Mouse (Mus musculus) limb, embryonic 12.5 days (tissue): ENCODE measurements at regions not wholly inside any gene's neighbourhood (a gene's known extent, or its start where the extent isn't known, plus 50 kb on each side); places are given as distances from the start of the nearest gene placed in this dataset.

Experiments used
- ATAC-seq: fragments of 200-750 bp; cut with Nextera tagmentation; 2 replicates; pipeline ENCODE4 v1.8.0; 2017; ENCODE audit warnings: low read depth, moderate TSS enrichment; ENCODE audit not compliant: insufficient number of reproducible peaks, insufficient read depth, low FRiP score, low TSS enrichment
- H3K27ac ChIP-seq: fragments of 300-500 bp; sonication (generic); 2 replicates; pipeline ENCODE4 v1.5.1; 2016; ENCODE audit warnings: mild to moderate bottlenecking, moderate library complexity
- H3K27me3 ChIP-seq: fragments of 300-500 bp; sonication (generic); 2 replicates; pipeline ENCODE4 v1.6.1; 2016; ENCODE audit warnings: mild to moderate bottlenecking, moderate library complexity
- H3K36me3 ChIP-seq: fragments of 300-500 bp; sonication (generic); 2 replicates; pipeline ENCODE4 v1.6.1; 2016; ENCODE audit warnings: mild to moderate bottlenecking, moderate library complexity
- H3K4me1 ChIP-seq: fragments of 300-500 bp; sonication (generic); replicated peaks from 2 replicates; pipeline ENCODE4 v1.6.1; 2016
- H3K4me2 ChIP-seq: fragments of 300-500 bp; sonication (generic); 2 replicates; pipeline ENCODE4 v1.6.1; 2016; ENCODE audit warnings: mild to moderate bottlenecking, moderate library complexity
- H3K4me3 ChIP-seq: fragments of 300-500 bp; sonication (generic); replicated peaks from 2 replicates; pipeline ENCODE4 v1.5.1; 2016; ENCODE audit warnings: mild to moderate bottlenecking
- H3K9ac ChIP-seq: fragments of 300-500 bp; sonication (generic); replicated peaks from 2 replicates; pipeline ENCODE4 v1.6.1; 2016; ENCODE audit warnings: mild to moderate bottlenecking, moderate library complexity
- H3K9me3 ChIP-seq: fragments of 300-500 bp; sonication (generic); 2 replicates; pipeline ENCODE4 v1.6.1; 2016; ENCODE audit warnings: mild to moderate bottlenecking, moderate library complexity
- WGBS: fragments of 180-500 bp; shearing (Covaris S2); methylation state at CpG from one replicate; pipeline ENCODE4 v1.1.7; 2016; 5-methylcytosine and 5-hydroxymethylcytosine counted together

DNA sequence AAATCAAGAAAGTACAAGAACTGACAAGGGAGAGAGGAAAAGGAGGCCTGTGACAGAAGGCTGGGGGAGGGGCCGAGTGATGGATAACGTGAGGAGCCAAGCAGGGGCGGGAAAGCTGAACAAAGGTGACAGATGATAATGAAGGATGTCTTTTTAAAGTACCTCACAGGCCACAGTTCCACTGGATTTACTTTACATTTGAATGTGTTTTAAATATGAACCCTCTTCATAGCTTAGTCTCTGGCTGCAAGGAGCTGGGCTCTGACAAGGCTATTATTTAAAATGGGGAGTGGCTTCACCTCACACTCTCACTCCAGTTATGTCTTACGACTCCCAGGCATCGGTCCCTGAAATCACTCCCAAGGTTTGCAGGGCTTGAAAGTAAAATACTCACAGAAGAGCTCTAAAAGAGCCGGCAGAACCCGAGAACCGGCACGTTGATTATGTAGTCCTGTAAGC is 190.6 kb upstream of the Dnajc24 start:
- Histone ChIP-seq H3K27ac (no peak overlapping the region), H3K27me3 (peaks cover 18% of the 10 kb centered on the region), H3K9ac (no peak overlapping the region; the same call in 1 of the 2 replicates), H3K4me1 (peaks cover 6% of the 10 kb centered on the region; the same call in 1 of the 2 replicates), H3K4me2 (peak overlapping the region; percentile 82), H3K4me3 (peak overlapping the region; percentile 38), H3K36me3 (no peaks in the 10 kb centered on the region), H3K9me3 (no peaks in the 10 kb centered on the region)
- 2% methylated on average over 9 of the region's 9 CpGs for WGBS
- peak; percentile 66 for ATAC-seq

DNA sequence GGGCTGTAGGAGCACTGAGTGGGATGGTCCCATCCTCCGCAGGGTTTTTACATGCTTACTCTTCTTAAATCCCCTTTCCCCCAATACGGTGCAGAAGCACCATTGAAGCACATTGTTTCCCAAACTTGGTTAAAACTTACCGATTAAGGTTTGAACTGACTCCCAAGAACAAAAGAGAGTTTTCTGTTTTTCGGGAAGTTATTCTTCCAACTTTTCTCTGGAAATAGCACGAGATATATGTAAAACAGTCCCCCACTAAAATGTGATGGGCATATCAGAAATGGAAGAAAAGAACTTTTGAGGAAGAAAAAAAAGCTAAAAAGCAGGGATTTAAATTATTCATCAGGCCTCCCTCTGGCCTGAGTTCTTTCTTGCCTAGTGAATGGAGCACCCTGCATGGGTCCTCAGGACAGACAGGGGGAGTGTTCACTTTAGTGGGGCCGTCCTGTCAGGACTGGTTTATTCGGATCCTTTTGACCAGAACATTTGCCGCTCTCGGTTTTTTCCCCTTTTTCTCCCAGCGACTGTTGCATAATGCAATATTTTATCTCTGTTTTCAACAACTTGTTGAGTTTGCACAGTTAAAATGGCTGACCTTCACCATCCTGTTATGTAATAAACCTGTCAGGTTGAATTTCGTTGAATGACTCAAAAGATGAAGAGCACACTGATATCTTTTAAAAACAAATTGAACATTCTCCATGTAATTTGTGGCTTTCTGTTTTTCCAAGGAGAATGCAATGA is 187.4 kb upstream of the Dnajc24 start:
- Histone ChIP-seq H3K36me3 (no peaks in the 10 kb centered on the region), H3K9ac (no peak overlapping the region), H3K9me3 (no peaks in the 10 kb centered on the region), H3K4me2 (no peak overlapping the region), H3K4me3 (no peak overlapping the region), H3K27me3 (peaks cover 18% of the 10 kb centered on the region), H3K27ac (no peak overlapping the region), H3K4me1 (peaks cover 6% of the 10 kb centered on the region; the same call in 1 of the 2 replicates)
- 47% methylated on average over 11 of the region's 11 CpGs for WGBS
- no peak for ATAC-seq

DNA sequence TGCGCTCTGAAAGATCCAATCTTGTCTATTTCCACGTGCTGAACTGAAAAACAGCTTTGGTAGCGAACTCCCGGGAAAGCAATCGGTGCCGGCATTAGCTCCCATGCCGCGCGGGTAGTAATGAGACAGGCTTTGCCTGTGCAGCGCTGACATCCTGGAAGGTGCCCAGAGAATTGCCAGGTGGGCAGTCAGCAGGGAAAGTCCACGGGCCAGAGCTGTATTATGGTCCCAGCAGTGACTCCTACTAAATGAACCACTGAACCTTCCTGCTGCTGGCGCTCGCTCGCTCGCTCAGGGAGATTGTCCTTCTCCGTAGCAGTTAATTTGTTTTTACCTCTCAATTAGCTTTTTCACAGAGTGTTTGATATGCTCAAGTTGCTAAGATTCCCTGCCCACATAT is 180.3 kb upstream of the Dnajc24 start:
- Histone ChIP-seq H3K4me2 (no peak overlapping the region), H3K36me3 (no peaks in the 10 kb centered on the region)
- whole genome bisulfite sequencing = 65% methylated on average over 16 of the region's 16 CpGs

DNA sequence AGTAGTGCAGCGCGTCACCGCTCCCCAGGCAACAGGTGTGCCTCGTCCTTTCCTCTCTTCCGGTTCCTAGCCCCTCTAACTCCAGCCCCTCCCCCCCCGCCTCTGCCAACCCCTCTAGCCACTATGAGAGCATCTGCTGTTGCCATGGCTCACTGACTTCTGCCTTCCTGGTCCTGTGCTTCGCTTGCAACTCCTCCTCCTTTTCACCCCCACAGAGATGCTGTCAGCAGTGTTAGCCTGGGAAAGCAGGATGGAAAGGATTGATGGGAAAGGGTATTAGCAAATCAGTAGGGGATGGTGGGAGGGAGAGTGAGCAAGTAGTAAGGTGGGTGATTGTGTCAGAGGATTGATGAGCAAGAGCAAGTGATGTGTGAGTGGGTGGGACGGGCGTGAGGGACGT is 178.7 kb upstream of the Dnajc24 start:
- Histone ChIP-seq H3K9ac (no peak overlapping the region), H3K9me3 (no peaks in the 10 kb centered on the region), H3K36me3 (no peaks in the 10 kb centered on the region), H3K4me2 (peak overlapping the region; percentile 39), H3K27me3 (peaks cover 19% of the 10 kb centered on the region; the same call in 1 of the 2 replicates), H3K4me3 (no peak overlapping the region), H3K27ac (no peak overlapping the region), H3K4me1 (peaks cover 4% of the 10 kb centered on the region; the same call in 1 of the 2 replicates)
- no peak for ATAC-seq
- WGBS = 3% methylated on average over 9 of the region's 10 CpGs

More for the DNA sequence above, 180.3 kb upstream of the Dnajc24 start:
- H3K27me3 ChIP-seq = peaks cover 19% of the 10 kb centered on the region; the same call in 1 of the 2 replicates
- ATAC-seq = no peak
- H3K4me1 ChIP-seq = peaks cover 4% of the 10 kb centered on the region; the same call in 1 of the 2 replicates
- H3K9ac ChIP-seq = no peak overlapping the region
- no peaks in the 10 kb centered on the region for H3K9me3 ChIP-seq
- no peak overlapping the region for H3K27ac ChIP-seq
- H3K4me3 ChIP-seq = no peak overlapping the region

DNA sequence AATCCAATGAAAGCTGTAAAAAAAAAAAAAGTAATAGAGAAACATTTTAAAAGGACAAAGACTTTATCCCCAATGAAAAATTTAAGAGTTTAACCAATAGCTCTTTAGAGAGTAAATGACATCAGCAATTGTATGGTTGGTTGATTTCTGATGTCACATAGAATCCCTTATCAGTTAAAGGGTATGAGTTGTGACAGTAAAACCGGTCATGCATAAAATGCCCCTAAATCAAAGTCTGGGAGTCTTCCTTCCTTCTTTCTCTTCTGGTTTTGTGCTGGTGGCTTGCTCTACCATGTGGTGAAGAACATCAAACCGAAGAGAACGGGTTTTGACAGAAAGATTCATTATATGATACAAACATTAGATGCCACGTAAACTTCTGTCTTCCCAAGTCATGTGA is 159.3 kb upstream of the Dnajc24 start:
- no peak for ATAC-seq
- Histone ChIP-seq H3K4me3 (no peak overlapping the region), H3K4me1 (no peaks in the 10 kb centered on the region), H3K27me3 (no peaks in the 10 kb centered on the region), H3K36me3 (no peaks in the 10 kb centered on the region), H3K9ac (no peak overlapping the region), H3K27ac (no peak overlapping the region), H3K4me2 (no peak overlapping the region), H3K9me3 (no peaks in the 10 kb centered on the region)
- 72% methylated on average over 4 of the region's 4 CpGs for WGBS

DNA sequence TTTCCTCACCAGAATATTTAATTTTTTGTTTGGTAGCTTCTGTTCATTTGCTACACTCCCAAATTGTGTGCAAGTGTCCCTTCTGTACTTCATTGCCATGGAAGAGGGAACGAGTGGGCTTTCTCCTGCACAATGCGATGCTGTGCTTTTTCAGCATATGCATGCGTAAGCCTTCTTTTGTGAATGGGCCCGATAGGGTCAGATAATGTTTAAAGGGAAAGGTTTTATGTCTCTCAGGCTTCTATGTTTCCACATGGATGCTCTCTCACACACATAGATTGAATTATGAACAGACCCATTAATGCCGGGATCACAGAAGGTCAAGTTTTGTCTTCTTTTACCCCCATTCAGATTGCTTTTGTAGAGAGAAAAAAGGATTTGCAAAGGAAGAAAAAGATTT is 158.5 kb upstream of the Dnajc24 start:
- Histone ChIP-seq H3K4me1 (no peaks in the 10 kb centered on the region), H3K27me3 (no peaks in the 10 kb centered on the region), H3K9ac (no peak overlapping the region), H3K4me3 (no peak overlapping the region), H3K27ac (no peak overlapping the region), H3K9me3 (no peaks in the 10 kb centered on the region), H3K4me2 (no peak overlapping the region), H3K36me3 (no peaks in the 10 kb centered on the region)
- no peak for ATAC-seq
- 90% methylated on average over 5 of the region's 5 CpGs for WGBS

DNA sequence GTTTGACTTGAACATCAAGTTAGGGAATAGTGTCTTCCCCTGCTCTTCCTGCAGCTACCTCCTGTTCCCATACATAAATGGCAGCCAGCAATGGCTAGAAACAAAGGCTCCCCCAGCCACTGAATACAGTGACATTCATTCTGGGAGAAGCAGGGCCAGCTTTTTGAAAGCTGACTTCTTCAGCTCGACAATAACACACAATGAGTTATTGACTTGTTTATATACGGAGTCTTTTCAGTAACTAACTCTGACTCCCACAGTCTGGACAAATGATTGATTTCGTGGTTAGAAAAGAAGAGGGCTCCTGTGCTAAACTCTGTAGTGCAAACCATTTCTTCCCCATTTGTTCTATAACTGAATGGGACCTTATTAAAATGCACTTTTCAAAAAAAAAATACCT is 146.4 kb upstream of the Dnajc24 start:
- Histone ChIP-seq H3K4me2 (no peak overlapping the region), H3K27ac (no peak overlapping the region), H3K27me3 (no peaks in the 10 kb centered on the region), H3K4me3 (no peak overlapping the region), H3K9me3 (no peaks in the 10 kb centered on the region), H3K4me1 (no peaks in the 10 kb centered on the region), H3K36me3 (no peaks in the 10 kb centered on the region), H3K9ac (no peak overlapping the region)
- 65% methylated on average over 3 of the region's 3 CpGs for WGBS
- ATAC-seq = no peak

DNA sequence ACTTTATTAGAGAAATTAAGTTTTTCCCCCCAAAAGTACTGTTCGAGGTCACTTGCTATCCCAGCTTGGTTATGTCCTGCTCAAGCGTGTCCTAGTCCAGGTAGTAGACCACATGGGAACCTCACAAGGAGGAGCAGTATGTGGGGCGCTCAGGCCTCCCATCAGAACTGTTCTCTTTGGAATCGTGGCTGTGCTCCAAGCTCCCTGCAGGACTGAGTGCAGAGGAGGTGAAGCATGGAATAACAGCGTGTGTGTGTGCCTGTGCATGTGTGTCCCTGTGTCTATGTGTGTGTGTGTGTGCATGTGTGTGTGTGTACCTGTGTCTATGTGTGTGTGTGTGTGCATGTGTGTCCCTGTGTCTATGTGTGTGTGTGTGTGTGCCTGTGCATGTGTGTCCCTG is 137.6 kb upstream of the Dnajc24 start:
- H3K9ac ChIP-seq = no peak overlapping the region
- no peaks in the 10 kb centered on the region for H3K9me3 ChIP-seq
- 90% methylated on average over 5 of the region's 5 CpGs for WGBS
- ATAC-seq = no peak
- no peaks in the 10 kb centered on the region for H3K27me3 ChIP-seq
- H3K4me3 ChIP-seq = no peak overlapping the region
- no peaks in the 10 kb centered on the region for H3K4me1 ChIP-seq
- no peaks in the 10 kb centered on the region for H3K36me3 ChIP-seq
- H3K4me2 ChIP-seq = no peak overlapping the region
- no peak overlapping the region for H3K27ac ChIP-seq

DNA sequence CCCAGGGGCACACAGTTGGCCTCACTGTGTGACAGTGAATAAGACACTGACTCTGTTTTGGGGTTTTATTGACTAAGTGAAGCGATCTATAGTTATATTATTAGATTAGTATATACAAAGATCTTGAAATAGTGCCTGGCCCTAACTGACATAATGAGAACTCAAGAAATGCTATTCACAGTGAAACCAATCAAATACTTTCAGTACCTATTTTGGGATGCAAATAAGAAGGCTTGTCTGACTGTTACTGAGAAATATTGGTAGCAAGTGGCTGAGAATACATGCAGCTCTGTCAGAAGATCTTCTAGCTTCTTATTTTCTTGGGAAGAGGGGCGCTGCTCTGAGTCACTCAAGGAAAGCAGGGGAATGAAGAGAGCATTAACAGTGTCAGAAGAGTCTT is 97.7 kb upstream of the Dnajc24 start:
- Histone ChIP-seq H3K27me3 (no peaks in the 10 kb centered on the region; the same call in 1 of the 2 replicates), H3K9ac (no peak overlapping the region), H3K4me1 (no peaks in the 10 kb centered on the region), H3K4me3 (no peak overlapping the region), H3K9me3 (no peaks in the 10 kb centered on the region), H3K27ac (no peak overlapping the region), H3K4me2 (no peak overlapping the region), H3K36me3 (no peaks in the 10 kb centered on the region)
- no peak for ATAC-seq
- 83% methylated on average over 2 of the region's 2 CpGs for WGBS

DNA sequence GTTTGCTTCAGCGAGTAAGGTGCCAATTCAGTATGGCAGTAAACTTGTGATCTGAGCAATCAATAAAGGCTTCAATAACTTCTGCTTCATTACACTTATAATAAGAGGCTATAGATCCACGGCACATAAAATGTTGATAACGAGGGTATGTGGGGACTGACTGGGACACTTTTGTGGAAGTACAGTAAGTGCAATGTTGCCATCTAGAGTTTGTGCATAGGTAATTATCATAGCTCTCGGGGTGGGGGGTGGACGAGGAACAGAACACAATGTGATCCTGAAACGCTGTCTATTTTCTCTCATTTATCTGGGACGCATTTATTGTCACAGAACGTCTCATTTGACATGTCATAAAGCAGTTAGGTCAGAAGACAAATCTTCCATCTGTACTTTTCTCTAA is 82.8 kb upstream of the Dnajc24 start:
- ATAC-seq = no peak
- 58% methylated on average over 8 of the region's 8 CpGs for WGBS
- Histone ChIP-seq H3K36me3 (no peaks in the 10 kb centered on the region), H3K4me2 (no peak overlapping the region), H3K27me3 (no peaks in the 10 kb centered on the region), H3K9ac (no peak overlapping the region), H3K27ac (no peak overlapping the region), H3K9me3 (no peaks in the 10 kb centered on the region), H3K4me1 (no peaks in the 10 kb centered on the region), H3K4me3 (no peak overlapping the region)

DNA sequence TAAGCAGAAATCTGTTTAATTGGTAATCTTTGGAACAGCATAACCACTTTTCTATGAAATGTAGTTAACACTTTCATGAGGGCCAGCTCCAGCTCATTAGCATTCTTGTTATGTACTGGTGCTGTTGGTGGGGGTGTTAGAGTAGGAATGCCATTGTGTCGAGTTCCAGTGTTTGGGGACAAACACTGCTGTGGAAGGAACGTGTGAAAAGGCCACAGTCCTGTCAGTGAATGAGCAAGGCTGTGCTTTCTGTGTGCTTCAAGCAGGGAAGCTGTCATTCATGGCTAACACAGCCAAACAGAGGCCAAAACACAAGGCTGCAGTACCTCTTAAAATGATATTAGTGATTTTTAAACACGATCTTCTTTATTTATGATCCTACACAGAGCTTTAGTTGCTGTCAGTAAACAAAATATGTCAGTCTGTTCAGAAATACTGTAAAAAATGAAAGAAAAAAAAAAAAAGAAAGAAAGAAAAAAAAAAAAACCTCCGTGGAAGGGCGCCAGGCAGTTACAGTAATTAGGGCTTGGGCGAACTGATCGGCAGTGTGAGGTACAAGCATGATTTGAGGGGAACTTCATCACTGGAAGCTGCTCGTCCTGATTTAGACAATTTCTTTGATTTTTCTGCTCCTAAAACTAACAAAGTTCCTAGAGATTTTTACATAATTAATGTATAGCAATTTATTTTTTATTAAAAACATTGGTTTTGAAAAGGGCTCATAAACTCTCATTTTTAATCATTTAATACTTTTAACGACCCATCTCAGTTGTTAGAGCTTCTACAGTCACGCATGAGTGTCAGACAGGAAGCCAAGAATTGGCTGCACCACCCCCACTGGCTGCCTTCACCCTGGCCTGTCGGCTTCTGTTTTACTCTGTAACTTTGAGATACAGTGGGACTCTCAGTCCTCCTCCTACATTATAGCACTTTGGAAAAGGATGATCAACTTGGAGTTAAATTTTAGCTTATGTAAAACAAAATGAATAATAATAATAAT is 80.8 kb upstream of the Dnajc24 start:
- no peaks in the 10 kb centered on the region for H3K27me3 ChIP-seq
- no peak for ATAC-seq
- H3K27ac ChIP-seq = no peak overlapping the region
- no peaks in the 10 kb centered on the region for H3K9me3 ChIP-seq
- no peak overlapping the region; the same call in 1 of the 2 replicates for H3K4me2 ChIP-seq
- H3K36me3 ChIP-seq = no peaks in the 10 kb centered on the region
- H3K9ac ChIP-seq = no peak overlapping the region
- H3K4me3 ChIP-seq = no peak overlapping the region
- H3K4me1 ChIP-seq = no peaks in the 10 kb centered on the region
- WGBS = 23% methylated on average over 11 of the region's 11 CpGs
